Mouse (Mus musculus): Measurements from ENCODE around the gene Pms2.

Gene Pms2

DNA sequence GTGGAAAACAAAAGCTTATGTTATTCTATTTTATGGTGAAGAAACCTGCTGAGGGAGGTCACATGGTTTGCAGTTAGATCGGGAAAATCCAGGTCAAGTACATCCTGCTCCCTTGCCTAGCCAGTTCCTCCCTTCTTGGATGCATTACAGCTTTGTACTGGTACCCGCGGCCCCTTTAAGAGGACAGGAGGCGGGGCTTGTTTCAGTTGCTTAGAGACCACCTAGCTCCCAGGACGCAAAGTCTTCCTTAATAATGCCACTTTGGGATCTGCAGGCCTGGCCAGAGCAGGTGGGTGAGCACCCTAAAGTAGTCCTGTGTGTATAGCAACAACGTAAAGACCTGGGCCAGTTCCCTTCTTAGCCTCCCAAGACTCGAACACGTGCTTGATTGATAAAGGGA, 23.1 kb downstream of the Pms2 start, which contains the start of gene Rsph10b:
TSS of gene Rsph10b (plus strand) at position 205 of the 400 bp plus-strand sequence.
- no peak for DNase-seq (ENCODE audit: low read depth, low spot score)

GRCm38 (mm10) chr5:143933414-143933813, 23.6 kb downstream of the Pms2 start:
- no peak for DNase-seq (ENCODE audit: low read depth, low spot score)

GRCm38 (mm10) chr5:143933875-143934274, 24.1 kb downstream of the Pms2 start:
- no peak for DNase-seq (ENCODE audit: low read depth, low spot score)

GRCm38 (mm10) chr5:143936156-143936555, 26.4 kb downstream of the Pms2 start:
- no peak for DNase-seq (ENCODE audit: low read depth, low spot score)

DNA sequence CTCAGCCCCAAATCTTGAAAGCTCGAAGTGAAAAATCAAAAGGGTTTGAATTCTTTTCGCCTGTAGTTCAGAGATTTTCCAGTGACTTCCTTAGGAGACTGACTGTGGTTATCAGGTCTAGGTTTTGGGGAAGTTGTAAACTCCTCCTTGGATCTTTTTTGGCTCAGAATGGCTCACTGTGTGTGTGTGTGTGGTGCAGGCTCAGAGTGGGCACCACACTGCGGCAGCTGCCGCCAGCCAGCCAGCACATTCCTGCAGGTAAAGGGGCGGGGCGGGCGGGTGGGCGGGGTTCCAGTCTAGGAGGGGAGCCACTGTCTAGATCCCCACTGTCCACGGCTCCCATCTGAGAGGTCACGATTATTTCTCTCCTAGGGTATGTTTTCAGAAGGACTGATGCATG, 31.8 kb downstream of the Pms2 start:
- no peak for DNase-seq (ENCODE audit: low read depth, low spot score)

DNA sequence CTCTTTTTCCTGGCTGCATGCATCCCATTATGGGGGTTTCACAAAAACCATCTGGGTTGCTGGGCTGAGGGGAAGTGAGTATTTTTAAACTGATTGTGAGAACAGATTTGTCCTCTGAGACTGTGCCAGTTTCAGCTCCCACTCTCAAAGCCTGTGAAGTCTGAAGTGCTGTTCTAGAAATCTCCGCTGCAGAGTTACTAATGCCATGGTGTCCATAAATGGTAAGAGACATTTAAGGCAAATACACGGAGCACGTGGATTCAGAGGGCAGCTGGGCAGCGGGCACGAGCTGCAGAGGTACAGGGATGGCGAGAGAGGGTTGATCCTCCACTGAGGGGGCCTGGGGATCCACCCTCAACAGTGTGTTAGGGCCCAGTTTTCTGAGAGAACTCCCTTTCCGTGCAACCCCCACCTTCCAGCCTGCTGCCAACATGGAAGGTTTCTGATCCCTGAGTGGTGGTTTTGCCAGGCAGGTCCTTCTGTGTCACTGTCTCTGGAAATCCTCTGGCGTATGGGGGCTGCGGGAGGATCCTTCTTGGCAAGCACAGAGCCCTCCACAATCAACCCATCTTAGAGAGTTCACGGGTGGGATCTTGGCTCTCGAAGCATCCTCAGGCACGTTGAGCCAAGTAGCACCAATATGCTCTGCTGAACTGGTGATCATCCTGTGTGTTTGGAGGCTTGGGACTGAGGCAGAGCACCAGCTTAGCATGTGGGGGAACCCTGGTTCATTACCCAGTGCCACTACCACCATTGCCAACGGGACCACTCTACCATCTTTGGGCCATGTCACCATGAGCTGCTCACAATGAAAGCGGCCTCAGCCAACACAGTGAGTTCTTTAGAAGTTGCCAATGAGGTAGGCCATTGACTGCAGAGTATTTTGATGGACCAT, 33.7 kb downstream of the Pms2 start:
- DNase-seq (ENCODE audit: low read depth, low spot score) = no peak

DNA sequence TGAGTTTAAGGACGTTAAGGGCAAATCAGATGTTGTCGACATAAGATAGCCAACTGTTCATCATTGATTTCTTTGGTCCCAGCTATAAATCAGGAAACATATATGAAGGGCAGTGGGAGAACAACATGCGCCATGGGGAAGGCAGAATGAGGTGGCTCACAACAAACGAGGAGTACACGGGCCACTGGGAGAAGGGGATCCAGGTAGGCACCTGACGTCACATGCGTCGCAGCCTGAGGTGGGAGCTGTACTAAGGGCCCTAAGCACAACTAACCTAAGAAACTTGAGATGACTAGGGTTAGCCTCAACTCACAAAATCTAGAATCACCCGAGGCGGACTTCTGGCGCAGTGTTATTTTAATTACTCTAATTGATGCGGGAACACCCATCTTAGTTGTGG, 38.6 kb downstream of the Pms2 start:
- DNase-seq (ENCODE audit: low read depth, low spot score) = no peak

GRCm38 (mm10) chr5:143950016-143950415, 40.3 kb downstream of the Pms2 start:
- no peak for DNase-seq (ENCODE audit: low read depth, low spot score)

- DNase-seq (ENCODE audit: low read depth, low spot score) = no peak
Measured at GRCm38 (mm10) chr5:143957101-143957500, 47.3 kb downstream of the Pms2 start.

DNA sequence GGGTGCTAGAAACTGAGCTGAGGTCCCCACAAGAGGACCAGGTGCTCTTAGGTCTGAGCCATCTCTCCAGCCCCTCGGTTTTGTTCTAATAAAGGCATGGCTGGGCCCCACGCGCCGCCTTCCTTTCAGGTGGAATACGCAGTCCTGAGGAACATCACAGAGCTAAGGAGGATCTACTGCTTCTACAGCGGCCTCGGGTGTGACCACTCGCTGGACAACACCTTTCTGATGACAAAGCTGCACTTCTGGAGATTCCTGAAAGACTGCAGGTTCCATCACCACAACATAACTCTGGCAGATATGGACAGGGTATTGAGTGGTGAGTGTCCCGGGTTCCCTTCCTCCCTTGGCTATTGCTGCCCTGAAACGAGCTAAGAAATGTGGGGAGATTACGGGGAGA, 49.8 kb downstream of the Pms2 start:
- DNase-seq (ENCODE audit: low read depth, low spot score) = no peak

DNA sequence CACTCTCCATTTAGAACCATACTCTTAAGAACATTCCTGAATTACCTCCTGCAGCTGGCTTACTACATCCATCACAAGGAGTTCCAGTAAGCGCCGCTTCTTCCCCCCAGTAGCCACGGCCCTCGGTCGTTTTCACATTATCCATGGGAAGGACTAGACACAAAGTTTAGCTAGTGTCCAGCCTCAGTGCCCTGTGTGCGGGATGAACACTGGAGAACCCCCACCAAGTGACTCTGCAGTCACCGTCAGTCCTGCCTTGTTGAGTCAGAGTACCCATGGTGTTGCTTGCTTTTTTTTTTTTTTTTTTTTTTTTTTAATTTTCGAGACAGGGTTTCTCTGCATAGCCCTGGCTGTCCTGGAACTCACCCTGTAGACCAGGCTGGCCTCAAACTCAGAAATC, 51.4 kb downstream of the Pms2 start:
- DNase-seq (ENCODE audit: low read depth, low spot score) = no peak

DNA sequence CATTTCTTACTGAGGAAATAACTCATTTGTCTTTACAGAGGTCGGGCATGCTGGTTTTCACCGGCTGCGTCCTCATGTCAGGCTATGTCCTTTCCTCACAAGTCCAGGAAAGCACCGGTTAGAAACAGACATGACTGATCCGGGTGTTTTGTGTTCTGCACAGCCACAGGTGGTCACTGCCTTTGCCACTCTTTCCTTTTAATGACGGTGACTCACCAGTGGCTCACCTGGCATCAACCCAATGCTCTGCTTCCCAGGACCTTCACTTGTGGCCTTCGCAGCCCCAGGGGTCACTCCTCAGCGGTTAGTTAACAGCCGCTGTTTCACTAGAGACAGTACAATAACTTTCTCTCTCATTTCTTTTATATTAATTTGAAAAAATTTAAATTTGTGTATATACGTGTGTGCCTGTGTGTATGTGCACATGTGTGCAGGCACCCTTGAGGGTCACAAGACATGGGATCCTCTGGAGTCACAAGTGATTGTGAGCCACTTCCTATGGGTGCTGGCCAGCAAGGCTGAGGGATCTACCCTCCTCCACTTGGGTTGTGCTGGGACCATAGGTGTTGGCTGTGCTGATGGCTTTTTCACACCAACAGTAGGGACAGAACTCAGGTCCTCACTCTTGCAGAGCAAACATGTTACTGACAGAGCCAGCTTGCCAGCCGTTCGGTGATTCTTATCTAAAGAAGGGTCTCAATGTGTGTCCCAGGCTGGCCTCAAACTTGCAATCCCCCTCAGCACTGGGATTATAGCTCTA, 56.0 kb downstream of the Pms2 start:
- no peak for DNase-seq (ENCODE audit: low read depth, low spot score)

- no peak for DNase-seq (ENCODE audit: low read depth, low spot score)
Measured at GRCm38 (mm10) chr5:143966671-143967070, 56.9 kb downstream of the Pms2 start.

- no peak for DNase-seq (ENCODE audit: low read depth, low spot score)
Measured at GRCm38 (mm10) chr5:143972628-143973027, 62.9 kb downstream of the Pms2 start.

GRCm38 (mm10) chr5:143974931-143975630, 65.3 kb downstream of the Pms2 start:
- DNase-seq (ENCODE audit: low read depth, low spot score) = peak; percentile 86

- no peak for DNase-seq (ENCODE audit: low read depth, low spot score)
Measured at GRCm38 (mm10) chr5:143975631-143975933, 65.8 kb downstream of the Pms2 start.

GRCm38 (mm10) chr5:143976232-143976631, 66.5 kb downstream of the Pms2 start:
- DNase-seq (ENCODE audit: low read depth, low spot score) = no peak

DNA sequence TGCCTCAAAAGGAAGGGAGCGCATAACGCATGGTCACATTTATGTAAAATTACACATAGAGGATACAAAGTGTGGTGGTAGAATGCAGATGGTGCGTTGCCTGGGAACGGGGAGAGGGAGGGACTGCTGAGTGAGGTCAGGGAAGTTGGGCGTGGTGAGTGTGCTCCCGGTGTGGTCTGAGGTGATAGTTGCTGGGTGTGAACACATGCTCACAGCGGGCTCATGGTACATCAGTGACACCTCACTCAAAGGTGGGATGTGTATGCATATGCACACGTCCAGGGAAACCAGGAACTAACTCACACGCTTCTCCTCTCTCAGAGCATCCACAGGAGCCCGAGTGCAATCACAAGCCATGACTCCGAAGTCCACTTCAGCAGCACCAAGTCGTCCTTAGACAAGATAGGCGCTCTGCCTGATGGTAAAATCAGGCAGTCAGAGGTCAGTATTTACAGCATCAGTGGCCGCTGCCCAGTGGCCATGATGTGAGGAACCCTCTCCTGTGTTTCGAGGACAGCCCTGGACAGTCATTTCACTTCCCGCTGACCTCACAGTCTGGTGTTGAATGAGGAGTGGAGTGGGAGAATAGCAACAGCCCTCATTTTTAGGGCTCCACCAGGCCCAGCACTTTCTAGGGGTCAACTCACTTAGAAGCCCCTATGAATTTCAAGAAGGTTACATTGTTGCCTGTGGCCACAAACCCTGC, 67.1 kb downstream of the Pms2 start:
- no peak for DNase-seq (ENCODE audit: low read depth, low spot score)

- DNase-seq (ENCODE audit: low read depth, low spot score) = no peak
Measured at GRCm38 (mm10) chr5:143980858-143981257, 71.1 kb downstream of the Pms2 start.

DNA sequence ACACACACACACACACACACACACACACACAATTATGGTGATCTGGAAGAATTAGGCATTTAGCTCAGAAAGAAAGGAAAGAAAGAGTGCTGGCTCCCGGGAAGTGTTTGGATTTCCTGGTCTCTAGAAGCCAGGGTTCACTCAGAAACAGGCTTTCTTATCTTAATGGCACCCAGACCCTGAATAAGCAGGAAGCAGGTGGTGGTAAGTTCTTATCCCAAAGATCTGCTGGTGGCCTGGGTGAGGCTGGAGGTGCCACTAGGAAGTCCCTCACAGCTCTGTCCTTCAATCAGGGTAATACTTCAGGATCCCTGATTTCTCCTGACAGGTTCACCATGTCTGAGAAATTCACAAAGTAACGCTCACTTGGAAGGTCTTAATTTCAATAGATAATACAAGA, 72.6 kb downstream of the Pms2 start:
- DNase-seq (ENCODE audit: low read depth, low spot score) = no peak
